Mouse (Mus musculus): ENCODE results near the gene Yipf4. TPM values are rescaled to one million over a fixed set of nuclear protein-coding genes. Genes with fewer than 3 reads are reported as not detected.

Yipf4 gene
- polyA plus RNA-seq, 1 experiment = 10.0 TPM

- H3K36me3 ChIP-seq (ENCODE audit: control insufficient read depth) = peaks cover 11% of the 10 kb centered on the region
Observed at GRCm38 (mm10) chr17:74534971-74535370, 45.7 kb downstream of the Yipf4 start.

DNA sequence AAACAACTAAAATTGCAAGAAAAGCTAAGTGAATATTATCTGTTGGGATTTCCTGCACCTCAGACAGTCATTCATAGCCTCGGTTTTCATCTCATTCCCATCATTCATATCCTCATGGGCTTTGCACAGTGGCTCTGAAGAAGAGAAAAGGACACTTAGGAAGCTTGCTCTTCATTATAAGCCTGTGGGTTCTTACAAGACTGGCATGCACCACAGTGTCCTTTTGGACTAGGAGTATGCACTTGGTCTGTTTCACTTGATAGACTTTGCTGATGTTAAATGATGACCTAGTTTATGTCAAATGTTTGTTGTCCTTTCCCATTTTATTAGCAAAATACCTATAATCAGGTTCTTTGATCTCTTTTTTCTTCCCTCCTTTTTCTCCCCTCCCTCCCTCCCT, 48.2 kb downstream of the Yipf4 start:
- Histone ChIP-seq H3K36me3 (ENCODE audit: control insufficient read depth) (peaks cover 15% of the 10 kb centered on the region), H3K4me3 (replicated peaks) (no peak overlapping the region), H3K9me3 (ENCODE audit: control insufficient read depth, low read length) (no peaks in the 10 kb centered on the region), H3K4me1 (ENCODE audit: control insufficient read depth) (peaks cover 2% of the 10 kb centered on the region), H3K27me3 (ENCODE audit: control insufficient read depth) (no peaks in the 10 kb centered on the region)
- TF ChIP-seq GATA1 (IDR thresholded peaks at IDR 0.05; ENCODE audit: low read length) (no peak), TAL1 (IDR thresholded peaks at IDR 0.05; ENCODE audit: low read length) (no peak)

More at GRCm38 (mm10) chr17:74534971-74535370, 45.7 kb downstream of the Yipf4 start:
- no peak overlapping the region for H3K4me3 ChIP-seq (replicated peaks)
- H3K27me3 ChIP-seq (ENCODE audit: control insufficient read depth) = no peaks in the 10 kb centered on the region
- H3K4me1 ChIP-seq (ENCODE audit: control insufficient read depth) = peaks cover 19% of the 10 kb centered on the region
- no peaks in the 10 kb centered on the region for H3K9me3 ChIP-seq (ENCODE audit: control insufficient read depth, low read length)
- no peak for TF ChIP-seq TAL1 (IDR thresholded peaks at IDR 0.05; ENCODE audit: low read length)

GRCm38 (mm10) chr17:74543615-74544014, 54.3 kb downstream of the Yipf4 start:
- Histone ChIP-seq H3K36me3 (ENCODE audit: control insufficient read depth) (peaks cover 42% of the 10 kb centered on the region), H3K4me1 (ENCODE audit: control insufficient read depth) (no peaks in the 10 kb centered on the region), H3K27me3 (ENCODE audit: control insufficient read depth) (no peaks in the 10 kb centered on the region), H3K9me3 (ENCODE audit: control insufficient read depth, low read length) (no peaks in the 10 kb centered on the region), H3K4me3 (replicated peaks) (no peak overlapping the region)
- TF ChIP-seq TAL1 (IDR thresholded peaks at IDR 0.05; ENCODE audit: low read length) = no peak

Other genes with a start within 250 kb of the Yipf4 start
- gene Memo1, start 194.0 kb upstream of the Yipf4 start, polyA plus RNA-seq (2012) = 13.0 and 18.4 TPM in 2 replicates
- 7.9 and 9.4 TPM in 2 replicates for gene Dpy30, start 165.5 kb upstream of the Yipf4 start, polyA plus RNA-seq (2012)
- 0.20 and 0.30 TPM in 2 replicates for gene Spast, start 150.5 kb upstream of the Yipf4 start, polyA plus RNA-seq (2012)
- gene Slc30a6, start 93.9 kb upstream of the Yipf4 start, polyA plus RNA-seq (2012) = 0.10 and 0.14 TPM in 2 replicates
- not detected in 2 replicates for gene Nlrc4, start 30.4 kb upstream of the Yipf4 start, polyA plus RNA-seq (2012)
- gene Birc6, start 38.8 kb downstream of the Yipf4 start, polyA plus RNA-seq (2012) = 0.73 and 1.1 TPM in 2 replicates
- 0.27 and 0.39 TPM in 2 replicates for gene Ttc27, start 228.2 kb downstream of the Yipf4 start, polyA plus RNA-seq (2012)